Mouse (Mus musculus): Measurements from ENCODE around the gene Slc30a7. TPM values are rescaled to one million over a fixed set of nuclear protein-coding genes. Genes with fewer than 3 reads are reported as not detected.

Gene Slc30a7
- polyA plus RNA-seq, 1 experiment from 2014 or later, result 31.0 TPM

DNA sequence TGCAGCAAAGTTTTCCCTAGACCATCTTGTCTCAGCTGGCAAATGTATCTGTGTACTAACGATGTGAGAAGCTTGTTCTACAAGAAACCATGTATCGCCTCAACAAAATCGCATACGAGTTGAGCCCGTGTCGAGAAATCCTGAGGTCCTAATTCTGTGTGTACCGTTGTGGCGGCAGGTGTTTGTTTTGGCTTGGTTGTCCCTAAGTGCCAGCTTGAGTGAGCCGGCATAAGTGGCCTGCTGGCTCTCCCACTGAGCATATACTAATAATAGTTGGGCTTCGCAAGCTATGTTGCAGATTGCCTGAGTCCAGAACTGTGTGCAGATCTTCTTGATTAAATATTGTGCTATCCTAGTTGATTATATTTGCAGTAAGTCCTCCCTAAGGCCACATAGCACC lies 18.5 kb upstream of the Slc30a7 start:
- Histone ChIP-seq H3K36me3 (ENCODE audit: control insufficient read depth, insufficient read depth, low read length) (no peaks in the 10 kb centered on the region; the same call in 1 of the 2 replicates), H3K9me3 (ENCODE audit: control insufficient read depth, low read length) (no peaks in the 10 kb centered on the region), H3K9ac (ENCODE audit: low read length) (no peak overlapping the region), H3K27ac (ENCODE audit: low read depth, low read length) (no peak overlapping the region), H3K4me1 (replicated peaks; ENCODE audit: control insufficient read depth, insufficient read depth, low read length) (no peaks in the 10 kb centered on the region), H3K4me3 (ENCODE audit: low read depth, low read length) (no peak overlapping the region), H3K4me2 (ENCODE audit: low read depth, low read length, severe bottlenecking) (no peak overlapping the region), H3K27me3 (ENCODE audit: control insufficient read depth, insufficient read depth, low read length) (no peaks in the 10 kb centered on the region)
- WGBS, result 91% methylated on average over 10 of the region's 10 CpGs
- no peak for DNase-seq (ENCODE audit: low spot score)
- ATAC-seq (replicated peaks; ENCODE audit: low FRiP score), result no peak

DNA sequence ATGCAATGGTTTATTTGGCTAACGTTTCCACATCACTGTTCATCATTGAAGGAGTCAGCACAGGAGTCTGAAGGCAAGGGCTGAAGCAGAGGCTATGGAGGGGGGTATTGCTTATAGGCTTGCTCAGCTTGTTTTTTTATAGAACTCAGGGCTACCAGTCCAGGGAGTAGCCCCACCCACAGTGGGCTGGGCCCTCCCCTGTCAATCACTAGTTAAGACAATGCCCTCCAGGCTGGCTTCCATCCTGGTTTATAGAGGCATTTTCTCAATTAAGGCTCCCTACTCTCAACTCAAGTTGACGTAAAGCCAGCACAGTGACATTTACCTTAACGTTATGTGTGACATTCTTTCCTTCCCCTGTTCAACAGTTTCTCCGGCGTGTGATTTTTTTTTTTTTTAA lies 17.5 kb upstream of the Slc30a7 start:
- no peaks in the 10 kb centered on the region for H3K9me3 ChIP-seq (ENCODE audit: control insufficient read depth, low read length)
- WGBS, result 77% methylated on average over 5 of the region's 5 CpGs
- no peak overlapping the region for H3K27ac ChIP-seq (ENCODE audit: low read depth, low read length)
- DNase-seq (ENCODE audit: low spot score) (no peak), ATAC-seq (replicated peaks; ENCODE audit: low FRiP score) (no peak)
- no peak overlapping the region for H3K4me3 ChIP-seq (ENCODE audit: low read depth, low read length)
- H3K4me2 ChIP-seq (ENCODE audit: low read depth, low read length, severe bottlenecking), result no peak overlapping the region
- no peak overlapping the region for H3K9ac ChIP-seq (ENCODE audit: low read length)
- H3K4me1 ChIP-seq (replicated peaks; ENCODE audit: control insufficient read depth, insufficient read depth, low read length), result no peaks in the 10 kb centered on the region
- no peaks in the 10 kb centered on the region for H3K27me3 ChIP-seq (ENCODE audit: control insufficient read depth, insufficient read depth, low read length)
- H3K36me3 ChIP-seq (ENCODE audit: control insufficient read depth, insufficient read depth, low read length), result no peaks in the 10 kb centered on the region; the same call in 1 of the 2 replicates

DNA sequence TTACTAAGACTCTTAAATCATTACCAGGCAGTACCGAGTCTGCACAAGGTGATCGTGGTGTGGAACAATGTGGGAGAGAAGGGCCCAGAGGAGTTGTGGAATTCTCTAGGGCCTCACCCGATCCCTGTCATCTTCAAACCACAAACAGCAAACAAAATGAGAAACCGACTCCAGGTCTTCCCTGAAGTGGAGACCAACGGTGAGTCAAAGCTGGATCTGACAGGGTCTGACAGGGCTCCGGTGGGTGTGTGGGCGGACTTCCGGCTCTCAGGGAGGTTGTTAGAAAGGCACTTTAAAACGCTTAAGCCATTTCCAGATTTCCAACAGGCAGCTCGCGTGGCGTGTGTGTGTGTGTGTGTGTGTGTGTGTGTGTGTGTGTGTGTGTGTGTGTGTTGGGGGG lies 17.0 kb upstream of the Slc30a7 start:
- ATAC-seq (replicated peaks; ENCODE audit: low FRiP score) (no peak), DNase-seq (ENCODE audit: low spot score) (no peak)
- no peak overlapping the region for H3K4me3 ChIP-seq (ENCODE audit: low read depth, low read length)
- H3K27me3 ChIP-seq (ENCODE audit: control insufficient read depth, insufficient read depth, low read length), result no peaks in the 10 kb centered on the region
- no peaks in the 10 kb centered on the region for H3K4me1 ChIP-seq (replicated peaks; ENCODE audit: control insufficient read depth, insufficient read depth, low read length)
- H3K27ac ChIP-seq (ENCODE audit: low read depth, low read length), result no peak overlapping the region
- no peaks in the 10 kb centered on the region; the same call in 1 of the 2 replicates for H3K36me3 ChIP-seq (ENCODE audit: control insufficient read depth, insufficient read depth, low read length)
- H3K9ac ChIP-seq (ENCODE audit: low read length), result no peak overlapping the region
- 94% methylated on average over 12 of the region's 12 CpGs for WGBS
- H3K9me3 ChIP-seq (ENCODE audit: control insufficient read depth, low read length), result no peaks in the 10 kb centered on the region
- H3K4me2 ChIP-seq (ENCODE audit: low read depth, low read length, severe bottlenecking), result no peak overlapping the region

DNA sequence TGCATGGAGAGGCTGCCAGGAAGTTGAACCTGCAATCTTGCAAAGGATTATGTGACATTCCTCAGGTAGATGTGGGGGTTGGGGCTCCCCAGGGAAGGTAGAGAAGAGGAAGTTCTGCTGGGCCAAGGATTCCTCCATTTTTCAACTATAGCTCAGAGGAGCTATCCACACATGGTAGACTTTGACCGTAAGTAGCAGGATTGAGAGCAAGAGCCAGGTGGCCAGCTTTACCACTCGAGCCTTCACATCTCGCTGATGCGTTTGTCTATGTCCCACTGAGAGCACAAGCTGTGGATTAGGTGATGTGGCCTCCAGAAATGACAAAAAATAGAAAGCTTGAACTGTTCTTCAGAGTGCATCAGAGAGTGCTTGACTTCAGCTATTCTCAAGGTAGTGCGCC lies 11.9 kb upstream of the Slc30a7 start:
- WGBS, result 90% methylated on average over 5 of the region's 5 CpGs
- Histone ChIP-seq H3K4me1 (replicated peaks; ENCODE audit: control insufficient read depth, insufficient read depth, low read length) (no peaks in the 10 kb centered on the region), H3K9me3 (ENCODE audit: control insufficient read depth, low read length) (no peaks in the 10 kb centered on the region), H3K36me3 (ENCODE audit: control insufficient read depth, insufficient read depth, low read length) (no peaks in the 10 kb centered on the region), H3K4me2 (ENCODE audit: low read depth, low read length, severe bottlenecking) (no peak overlapping the region), H3K9ac (ENCODE audit: low read length) (no peak overlapping the region), H3K27ac (ENCODE audit: low read depth, low read length) (no peak overlapping the region), H3K27me3 (ENCODE audit: control insufficient read depth, insufficient read depth, low read length) (no peaks in the 10 kb centered on the region), H3K4me3 (ENCODE audit: low read depth, low read length) (no peak overlapping the region)
- DNase-seq (ENCODE audit: low spot score), result no peak
- no peak for ATAC-seq (replicated peaks; ENCODE audit: low FRiP score)

DNA sequence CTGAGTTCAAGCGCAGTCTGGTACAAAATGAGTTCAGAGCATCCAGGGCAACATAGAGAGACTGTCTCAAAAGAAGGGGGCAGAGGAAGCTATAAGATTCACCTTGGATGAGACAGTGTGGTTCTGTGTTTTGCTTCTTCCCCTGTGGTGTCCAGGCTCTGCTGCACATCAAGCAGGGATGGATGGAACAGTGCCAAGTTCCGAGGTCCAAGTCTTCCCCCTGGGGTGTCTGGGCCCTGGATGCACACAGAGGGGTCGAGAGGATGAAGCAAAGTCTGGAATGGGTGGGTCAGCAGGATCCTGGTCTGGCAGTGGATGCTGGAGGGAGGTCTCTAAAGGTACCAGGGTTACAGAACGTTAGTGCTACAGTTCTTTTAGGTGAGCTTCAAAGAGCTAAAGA lies 11.4 kb upstream of the Slc30a7 start:
- H3K4me2 ChIP-seq (ENCODE audit: low read depth, low read length, severe bottlenecking), result no peak overlapping the region
- H3K9ac ChIP-seq (ENCODE audit: low read length), result no peak overlapping the region
- no peaks in the 10 kb centered on the region for H3K4me1 ChIP-seq (replicated peaks; ENCODE audit: control insufficient read depth, insufficient read depth, low read length)
- no peak overlapping the region for H3K27ac ChIP-seq (ENCODE audit: low read depth, low read length)
- no peak for ATAC-seq (replicated peaks; ENCODE audit: low FRiP score)
- DNase-seq (ENCODE audit: low spot score), result no peak
- no peaks in the 10 kb centered on the region for H3K27me3 ChIP-seq (ENCODE audit: control insufficient read depth, insufficient read depth, low read length)
- H3K9me3 ChIP-seq (ENCODE audit: control insufficient read depth, low read length), result no peaks in the 10 kb centered on the region
- H3K36me3 ChIP-seq (ENCODE audit: control insufficient read depth, insufficient read depth, low read length), result no peaks in the 10 kb centered on the region
- H3K4me3 ChIP-seq (ENCODE audit: low read depth, low read length), result no peak overlapping the region
- WGBS, result 80% methylated on average over 4 of the region's 4 CpGs

DNA sequence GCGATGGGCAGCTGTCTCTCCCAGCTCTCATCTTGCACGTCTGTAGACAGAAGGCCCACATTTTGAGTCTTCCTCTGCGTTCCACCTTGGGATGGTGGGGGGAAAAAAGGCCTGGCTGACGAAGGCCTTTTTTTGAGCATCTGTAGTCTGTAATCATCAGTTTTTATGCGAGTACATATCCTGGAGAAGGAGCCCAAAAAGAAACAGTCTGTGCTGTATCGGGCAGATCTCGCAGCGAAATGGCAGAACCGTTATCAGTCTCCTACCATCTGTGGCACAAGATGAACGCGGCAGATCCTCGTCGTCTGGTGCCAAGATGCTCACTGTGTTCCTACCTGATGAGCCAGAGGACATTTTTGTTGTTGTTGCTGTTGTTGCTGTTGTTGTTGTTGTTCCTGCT lies 8.9 kb upstream of the Slc30a7 start:
- Histone ChIP-seq H3K4me2 (ENCODE audit: low read depth, low read length, severe bottlenecking) (no peak overlapping the region), H3K4me1 (replicated peaks; ENCODE audit: control insufficient read depth, insufficient read depth, low read length) (no peaks in the 10 kb centered on the region), H3K27me3 (ENCODE audit: control insufficient read depth, insufficient read depth, low read length) (no peaks in the 10 kb centered on the region), H3K36me3 (ENCODE audit: control insufficient read depth, insufficient read depth, low read length) (no peaks in the 10 kb centered on the region), H3K9me3 (ENCODE audit: control insufficient read depth, low read length) (no peaks in the 10 kb centered on the region), H3K4me3 (ENCODE audit: low read depth, low read length) (no peak overlapping the region), H3K27ac (ENCODE audit: low read depth, low read length) (no peak overlapping the region), H3K9ac (ENCODE audit: low read length) (no peak overlapping the region)
- DNase-seq (ENCODE audit: low spot score), result no peak
- WGBS, result 91% methylated on average over 13 of the region's 13 CpGs
- no peak for ATAC-seq (replicated peaks; ENCODE audit: low FRiP score)

DNA sequence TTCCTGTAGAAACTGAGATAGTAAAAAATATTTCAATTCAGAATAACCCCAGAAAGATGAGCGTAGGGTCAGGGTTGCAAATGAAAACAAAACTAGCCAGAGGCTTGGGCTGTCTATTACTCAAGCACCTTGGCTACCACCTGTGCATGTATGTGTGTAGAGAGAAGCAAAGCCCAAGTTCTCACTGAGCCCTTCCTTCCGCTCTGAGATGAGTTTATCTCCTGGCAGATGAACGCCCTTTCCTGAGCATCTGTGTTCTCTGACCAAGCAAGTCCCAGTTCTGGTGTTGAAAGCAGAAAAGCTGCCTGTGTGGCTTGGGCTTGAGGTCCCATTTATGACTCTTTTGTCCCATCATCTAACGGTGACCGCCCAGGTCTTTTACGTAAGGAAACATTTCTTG lies 7.7 kb upstream of the Slc30a7 start:
- Histone ChIP-seq H3K9ac (ENCODE audit: low read length) (no peak overlapping the region), H3K36me3 (ENCODE audit: control insufficient read depth, insufficient read depth, low read length) (no peaks in the 10 kb centered on the region), H3K27me3 (ENCODE audit: control insufficient read depth, insufficient read depth, low read length) (no peaks in the 10 kb centered on the region), H3K27ac (ENCODE audit: low read depth, low read length) (no peak overlapping the region), H3K9me3 (ENCODE audit: control insufficient read depth, low read length) (no peaks in the 10 kb centered on the region), H3K4me3 (ENCODE audit: low read depth, low read length) (no peak overlapping the region), H3K4me1 (replicated peaks; ENCODE audit: control insufficient read depth, insufficient read depth, low read length) (no peaks in the 10 kb centered on the region), H3K4me2 (ENCODE audit: low read depth, low read length, severe bottlenecking) (no peak overlapping the region)
- 93% methylated on average over 6 of the region's 6 CpGs for WGBS
- DNase-seq (ENCODE audit: low spot score), result no peak
- no peak for ATAC-seq (replicated peaks; ENCODE audit: low FRiP score)

DNA sequence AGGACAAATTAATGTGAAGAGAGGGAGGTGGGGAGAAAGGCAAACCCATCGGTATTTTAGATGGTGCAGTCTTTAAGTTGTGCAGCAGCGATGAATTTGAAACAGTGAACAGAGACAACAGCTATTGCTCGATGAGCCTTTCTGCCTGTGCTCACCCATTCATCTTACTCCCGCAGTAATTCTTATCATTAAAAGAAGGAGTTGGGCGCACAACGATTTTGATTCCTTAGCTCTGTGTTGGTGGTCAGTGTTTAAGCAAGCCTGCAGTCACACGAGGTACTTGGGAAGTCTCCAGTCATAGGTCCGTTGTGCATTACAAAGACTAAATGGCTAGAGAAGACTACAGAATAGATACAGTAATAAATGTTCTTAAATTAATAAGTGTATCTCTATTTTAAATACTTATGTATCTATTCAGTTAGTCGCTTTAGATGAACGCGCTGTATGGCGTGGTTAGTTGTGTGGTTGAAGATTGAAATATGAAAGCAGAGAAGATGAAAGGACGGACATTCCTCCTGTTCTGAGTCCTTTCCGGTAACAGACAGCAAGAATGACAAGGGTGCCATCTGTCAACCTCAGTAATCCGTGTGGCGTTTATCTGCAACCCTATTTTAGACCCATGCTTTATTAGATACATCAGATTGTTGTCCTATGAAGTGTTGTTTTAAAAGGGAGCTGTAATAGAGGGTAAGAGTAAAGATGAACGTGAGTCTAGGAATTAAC lies 2.6 kb upstream of the Slc30a7 start:
- no peak overlapping the region for H3K9ac ChIP-seq (ENCODE audit: low read length)
- DNase-seq (ENCODE audit: low spot score) (no peak), ATAC-seq (replicated peaks; ENCODE audit: low FRiP score) (no peak)
- no peak overlapping the region for H3K27ac ChIP-seq (ENCODE audit: low read depth, low read length)
- no peaks in the 10 kb centered on the region for H3K9me3 ChIP-seq (ENCODE audit: control insufficient read depth, low read length)
- H3K36me3 ChIP-seq (ENCODE audit: control insufficient read depth, insufficient read depth, low read length), result no peaks in the 10 kb centered on the region
- no peak overlapping the region for H3K4me2 ChIP-seq (ENCODE audit: low read depth, low read length, severe bottlenecking)
- no peak overlapping the region for H3K4me3 ChIP-seq (ENCODE audit: low read depth, low read length)
- H3K4me1 ChIP-seq (replicated peaks; ENCODE audit: control insufficient read depth, insufficient read depth, low read length), result peaks cover 5% of the 10 kb centered on the region; the same call in 1 of the 2 replicates
- no peaks in the 10 kb centered on the region for H3K27me3 ChIP-seq (ENCODE audit: control insufficient read depth, insufficient read depth, low read length)
- WGBS, result 90% methylated on average over 17 of the region's 17 CpGs

DNA sequence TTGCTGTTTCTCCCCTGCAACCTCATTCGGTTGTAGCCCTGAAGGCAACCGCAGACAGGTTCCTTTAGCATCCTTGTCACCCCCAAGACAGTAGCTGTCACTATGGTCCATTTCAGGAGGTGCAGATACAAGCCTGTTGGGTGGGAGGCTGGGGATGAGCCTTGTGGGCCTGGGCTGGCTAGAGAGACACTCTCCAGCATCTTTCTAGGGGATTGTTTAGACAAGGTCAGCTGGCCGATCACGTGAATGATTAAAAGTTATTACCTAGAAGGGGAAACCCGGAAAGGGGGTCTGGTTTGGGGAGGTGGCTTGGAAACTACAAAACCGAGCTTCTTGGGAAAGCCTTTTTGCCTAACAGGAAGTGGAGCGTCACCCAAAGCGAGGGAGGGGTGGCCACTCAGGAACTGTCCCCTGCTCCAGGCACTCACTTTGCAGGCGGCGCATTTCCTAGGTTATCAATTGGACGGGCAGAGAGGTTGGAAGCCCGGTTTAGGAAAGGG lies 785 bp upstream of the Slc30a7 start:
- Histone ChIP-seq H3K4me2 (ENCODE audit: low read depth, low read length, severe bottlenecking) (peak overlapping the region; percentile 98), H3K4me1 (replicated peaks; ENCODE audit: control insufficient read depth, insufficient read depth, low read length) (peaks cover 5% of the 10 kb centered on the region; the same call in 1 of the 2 replicates), H3K4me3 (ENCODE audit: low read depth, low read length) (peak overlapping the region; percentile 76), H3K9ac (ENCODE audit: low read length) (peak overlapping the region; percentile 87), H3K9me3 (ENCODE audit: control insufficient read depth, low read length) (no peaks in the 10 kb centered on the region), H3K36me3 (ENCODE audit: control insufficient read depth, insufficient read depth, low read length) (no peaks in the 10 kb centered on the region), H3K27me3 (ENCODE audit: control insufficient read depth, insufficient read depth, low read length) (no peaks in the 10 kb centered on the region), H3K27ac (ENCODE audit: low read depth, low read length) (peak overlapping the region; percentile 76)
- DNase-seq (ENCODE audit: low spot score) (peak; percentile 82), ATAC-seq (replicated peaks; ENCODE audit: low FRiP score) (peak; percentile 58)
- WGBS, result under 1% methylated on average over 12 of the region's 12 CpGs
